Mouse (Mus musculus) CH12.LX (cell line): ENCODE results near the gene Plpp3. TPM values are rescaled to one million over a fixed set of nuclear protein-coding genes. Genes with fewer than 3 reads are reported as not detected.

Source experiments
- DNase-seq: peaks from one replicate; pipeline ENCODE4 v3.0.0-alpha.2; 2013; ENCODE audit errors: extremely low read depth
- H3K27ac ChIP-seq: 2 replicates; pipeline ENCODE4 v1.5.1; 2012; ENCODE audit warnings: low read depth, mild to moderate bottlenecking, control low read depth, moderate library complexity; ENCODE audit not compliant: insufficient read depth
- H3K27me3 ChIP-seq: replicated peaks from 2 replicates; pipeline ENCODE3; 2012; ENCODE audit warnings: inconsistent platforms
- H3K36me3 ChIP-seq, 2 experiments: replicated peaks in 1 of 2; 2 replicates each; pipeline versions ENCODE3 to v1.6.1; 2012; ENCODE audit warnings: inconsistent platforms in 1 of 2, low read length in 1 of 2, mild to moderate bottlenecking in 1 of 2, mixed read lengths in 1 of 2, moderate library complexity in 1 of 2; ENCODE audit not compliant: control insufficient read depth in 1 of 2, insufficient read depth in 1 of 2
- H3K4me1 ChIP-seq, 2 experiments: 2 replicates each; pipeline ENCODE4 v1.6.1; 2012; ENCODE audit warnings: inconsistent platforms in 1 of 2, moderate library complexity in 1 of 2; ENCODE audit not compliant: insufficient read depth in 2 of 2, control insufficient read depth in 1 of 2
- H3K4me2 ChIP-seq: 2 replicates; pipeline ENCODE4 v1.6.1; 2012; ENCODE audit warnings: low read depth, mild to moderate bottlenecking, control low read depth; ENCODE audit not compliant: poor library complexity, insufficient read depth, severe bottlenecking
- H3K4me3 ChIP-seq, 3 experiments: fragments of 150-350 bp in 1 of 3; sonication (generic) in 1 of 3; replicated peaks in 1 of 3; 2 replicates each; pipeline versions ENCODE3 to v1.5.1; 2011 to 2012; ENCODE audit warnings: low read depth in 2 of 3, low read length in 2 of 3, mild to moderate bottlenecking in 2 of 3, moderate library complexity in 2 of 3, control low read depth in 1 of 3, improper control_type of control experiment in 1 of 3, inconsistent platforms in 1 of 3, mixed read lengths in 1 of 3; ENCODE audit not compliant: poor library complexity in 1 of 3
- H3K79me2 ChIP-seq: replicated peaks from 2 replicates; pipeline ENCODE4 v1.6.1; 2012; ENCODE audit warnings: mild to moderate bottlenecking, moderate library complexity; ENCODE audit not compliant: control insufficient read depth, poor library complexity, insufficient read depth, severe bottlenecking; ENCODE audit errors: extremely low read depth
- H3K9ac ChIP-seq: 2 replicates; pipeline ENCODE4 v1.6.1; 2012; ENCODE audit warnings: low read depth, mild to moderate bottlenecking, control low read depth, moderate library complexity; ENCODE audit not compliant: insufficient read depth
- H3K9me3 ChIP-seq: replicated peaks from 2 replicates; pipeline ENCODE3; 2012; ENCODE audit warnings: low read length, inconsistent platforms, mixed read lengths
- BHLHE40 ChIP-seq: IDR thresholded peaks from 2 replicates; pipeline ENCODE4 v1.6.1; 2011; ENCODE audit warnings: mild to moderate bottlenecking, low read depth, low read length, improper control_type of control experiment
- CHD1 ChIP-seq: IDR thresholded peaks from 2 replicates; pipeline ENCODE4 v1.6.1; 2012; ENCODE audit warnings: low read depth, low read length, improper control_type of control experiment, inconsistent platforms
- CHD2 ChIP-seq: IDR thresholded peaks from 2 replicates; pipeline ENCODE4 v1.6.1; 2011; ENCODE audit warnings: low read length, improper control_type of control experiment
- JUN ChIP-seq: IDR thresholded peaks from 2 replicates; pipeline ENCODE4 v1.6.1; 2011; ENCODE audit warnings: low read depth, mild to moderate bottlenecking, low read length, improper control_type of control experiment, moderate library complexity; ENCODE audit not compliant: insufficient read depth
- JUND ChIP-seq: conservative IDR thresholded peaks from 2 replicates; pipeline ENCODE4 v1.6.1; 2011; ENCODE audit warnings: low read depth, low read length, improper control_type of control experiment
- KAT2A ChIP-seq: IDR thresholded peaks from 2 replicates; pipeline ENCODE4 v1.6.1; 2012; ENCODE audit warnings: low read length, improper control_type of control experiment, inconsistent platforms; ENCODE audit not compliant: insufficient replicate concordance
- MAX ChIP-seq: IDR thresholded peaks from 2 replicates; pipeline ENCODE4 v1.6.1; 2011; ENCODE audit warnings: low read length, improper control_type of control experiment
- MYC ChIP-seq: IDR thresholded peaks from 2 replicates; pipeline ENCODE4 v1.6.1; 2011; ENCODE audit warnings: low read depth, mild to moderate bottlenecking, improper control_type of control experiment, low read length
- NRF1 ChIP-seq: IDR thresholded peaks from 2 replicates; pipeline ENCODE4 v1.6.1; 2014; ENCODE audit warnings: low read depth, mild to moderate bottlenecking, inconsistent platforms, low read length, improper control_type of control experiment, moderate library complexity
- RAD21 ChIP-seq: IDR thresholded peaks from 2 replicates; pipeline ENCODE4 v1.6.1; 2011; ENCODE audit warnings: low read depth, mild to moderate bottlenecking, low read length, improper control_type of control experiment, moderate library complexity
- RCOR1 ChIP-seq: conservative IDR thresholded peaks from 2 replicates; pipeline ENCODE4 v1.6.1; 2012; ENCODE audit warnings: low read depth, mild to moderate bottlenecking, inconsistent platforms, low read length, improper control_type of control experiment
- SIN3A ChIP-seq: IDR thresholded peaks from 2 replicates; pipeline ENCODE4 v1.6.1; 2012; ENCODE audit warnings: low read length, improper control_type of control experiment, inconsistent platforms
- SMC3 ChIP-seq: IDR thresholded peaks from 2 replicates; pipeline ENCODE4 v1.6.1; 2011; ENCODE audit warnings: low read depth, low read length, improper control_type of control experiment
- TBP ChIP-seq: conservative IDR thresholded peaks from 2 replicates; pipeline ENCODE4 v1.6.1; 2011; ENCODE audit warnings: low read depth, low read length, improper control_type of control experiment
- UBTF ChIP-seq: IDR thresholded peaks from 2 replicates; pipeline ENCODE4 v1.6.1; 2012; ENCODE audit warnings: low read depth, mild to moderate bottlenecking, inconsistent platforms, low read length, improper control_type of control experiment, moderate library complexity
- USF1 ChIP-seq: IDR thresholded peaks from 2 replicates; pipeline ENCODE4 v1.6.1; 2014; ENCODE audit warnings: low read depth, mild to moderate bottlenecking, inconsistent platforms, low read length, improper control_type of control experiment
- dilution Hi-C: fragments of 300-500 bp; cut with MboI; formaldehyde crosslinking; loops from 2 replicates; pipeline ENCODE4 v1.14.3; 2020; ENCODE audit warnings: low sequenced_read_pairs; ENCODE audit not compliant: extremely low pct_unique_long_range_greater_than_20kb, extremely low pct_ligation_motif_present
- in situ Hi-C: fragments of 300-500 bp; cut with MboI; formaldehyde crosslinking; loops from 3 replicates; pipeline ENCODE4 v1.14.3; 2019; ENCODE audit warnings: low sequenced_read_pairs, low pct_ligation_motif_present, low pct_unique_long_range_greater_than_20kb, mixed read lengths
- polyA plus RNA-seq: library from polyadenylated mRNA; unstranded; fragments of >175 nt; gene quantifications from 2 replicates; pipeline ENCODE4 v1.2.1, GENCODE M21; 2012; ENCODE audit warnings: low read depth; ENCODE audit not compliant: insufficient read length
- total RNA-seq, 2 experiments: library from RNA; depleted of rRNA; stranded (reverse); fragments of 300-350 nt in 1 of 2; fragments of >200 nt in 1 of 2; gene quantifications; 2 replicates each; pipeline ENCODE4 v1.2.3; 2012 to 2014

The Plpp3 gene
- total and polyA plus RNA-seq, 3 experiments = 0.34 to 1.6 (median 1.2) TPM

- no peak for DNase-seq
- Histone ChIP-seq H3K36me3 (peaks cover 0 to 6% of the 10 kb centered on the region in 2 experiments), H3K9ac (no peak overlapping the region), H3K27ac (no peak overlapping the region), H3K27me3 (no peaks in the 10 kb centered on the region), H3K79me2 (no peaks in the 10 kb centered on the region), H3K4me3 (no peak overlapping the region)
- dilution Hi-C loops = no loop called here
- in situ Hi-C loops = no loop called here
- no peak for TF ChIP-seq UBTF
- no peak for TF ChIP-seq BHLHE40
- no peak for TF ChIP-seq RAD21
- no peak for TF ChIP-seq TBP
- no peak for TF ChIP-seq JUND
- no peak for TF ChIP-seq MAX
- no peak for TF ChIP-seq JUN
- no peak for TF ChIP-seq RCOR1
- no peak for TF ChIP-seq NRF1
- TF ChIP-seq USF1 = no peak
- TF ChIP-seq, all 38 proteins: peak for 0
- Histone ChIP-seq H3K9me3 (no peaks in the 10 kb centered on the region), H3K4me2 (no peak overlapping the region), H3K4me1 (no peaks in the 10 kb centered on the region)
Observed at GRCm38 (mm10) chr4:105198696-105199095, 41.5 kb downstream of the Plpp3 start.

DNA sequence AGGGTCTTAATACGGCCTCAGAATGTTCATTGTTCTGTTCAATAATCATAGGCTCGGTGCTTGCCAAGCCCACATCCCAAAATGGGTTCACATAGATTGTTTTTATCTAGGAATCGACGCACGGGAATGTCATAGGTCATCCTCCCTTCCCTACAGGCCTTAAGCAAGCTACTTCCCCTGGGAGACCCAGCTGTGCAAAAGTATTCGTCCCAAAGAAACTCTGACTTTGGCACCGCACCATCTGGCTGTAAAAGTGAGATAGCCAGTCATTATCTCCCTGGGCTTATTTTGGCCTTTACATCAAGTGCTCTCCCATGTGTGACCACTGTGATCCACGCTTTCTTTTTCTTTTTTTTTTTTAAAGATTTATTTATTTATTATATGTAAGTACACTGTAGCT is 42.2 kb downstream of the Plpp3 start:
- no peaks in the 10 kb centered on the region for H3K27me3 ChIP-seq
- H3K4me1 ChIP-seq = no peaks in the 10 kb centered on the region
- in situ Hi-C loops = no loop called here
- dilution Hi-C loops = no loop called here
- no peak overlapping the region for H3K27ac ChIP-seq
- H3K79me2 ChIP-seq = no peaks in the 10 kb centered on the region
- no peak for DNase-seq
- H3K4me2 ChIP-seq = no peak overlapping the region
- no peak overlapping the region for H3K9ac ChIP-seq
- no peak for TF ChIP-seq RCOR1
- no peak for TF ChIP-seq JUN
- no peak for TF ChIP-seq SMC3
- TF ChIP-seq CHD1 = no peak
- TF ChIP-seq UBTF = no peak
- no peak for TF ChIP-seq CHD2
- TF ChIP-seq JUND = no peak
- TF ChIP-seq MYC = no peak
- no peak for TF ChIP-seq SIN3A
- TF ChIP-seq KAT2A = no peak
- peaks cover 0 to 6% of the 10 kb centered on the region in 2 experiments for H3K36me3 ChIP-seq
- H3K4me3 ChIP-seq = no peak overlapping the region
- H3K9me3 ChIP-seq = no peaks in the 10 kb centered on the region
